Mouse (Mus musculus): ENCODE measurements around the gene Nectin3. TPM values are rescaled to one million over a fixed set of nuclear protein-coding genes. Genes with fewer than 3 reads are reported as not detected.

Gene Nectin3
- polyA plus RNA-seq, 1 experiment from 2014 or later = 28.0 TPM

GRCm38 (mm10) chr16:46496889-46497685 is 1.2 kb downstream of the Nectin3 start:
- Histone ChIP-seq H3K27me3 (ENCODE audit: low read depth, poor library complexity, severe bottlenecking) (peaks cover 9% of the 10 kb centered on the region; the same call in 1 of the 2 replicates), H3K4me1 (peaks cover 32% of the 10 kb centered on the region), H3K4me3 (peak overlapping the region; percentile 92), H3K9me3 (replicated peaks) (no peaks in the 10 kb centered on the region; the same call in 1 of the 2 replicates), H3K27ac (replicated peaks) (peak overlapping the region; percentile 98), H3K36me3 (peaks cover 1% of the 10 kb centered on the region)
- DNase-seq (ENCODE audit: low spot score) = peak; percentile 96
- WGBS = 2% methylated on average over 60 of the region's 78 CpGs

- WGBS = under 1% methylated on average over 88 of the region's 96 CpGs
- peak overlapping the region; percentile 92 for H3K4me3 ChIP-seq
- H3K36me3 ChIP-seq = peaks cover 4% of the 10 kb centered on the region
- peaks cover 32% of the 10 kb centered on the region for H3K4me1 ChIP-seq
- peaks cover 9% of the 10 kb centered on the region; the same call in 1 of the 2 replicates for H3K27me3 ChIP-seq (ENCODE audit: low read depth, poor library complexity, severe bottlenecking)
- H3K27ac ChIP-seq (replicated peaks) = peak overlapping the region; percentile 98
- H3K9me3 ChIP-seq (replicated peaks) = no peaks in the 10 kb centered on the region; the same call in 1 of the 2 replicates
- peak; percentile 80 for DNase-seq (ENCODE audit: low spot score)
Measured at GRCm38 (mm10) chr16:46496031-46496868, 2.1 kb downstream of the Nectin3 start.

- no peak for DNase-seq (ENCODE audit: low spot score)
Measured at GRCm38 (mm10) chr16:46495201-46495600, 3.1 kb downstream of the Nectin3 start.

GRCm38 (mm10) chr16:46487436-46488097 is 10.8 kb downstream of the Nectin3 start:
- Histone ChIP-seq H3K4me3 (no peak overlapping the region), H3K36me3 (peaks cover 4% of the 10 kb centered on the region), H3K27me3 (ENCODE audit: low read depth, poor library complexity, severe bottlenecking) (no peaks in the 10 kb centered on the region), H3K27ac (replicated peaks) (no peak overlapping the region), H3K4me1 (peaks cover 11% of the 10 kb centered on the region), H3K9me3 (replicated peaks) (no peaks in the 10 kb centered on the region; the same call in 1 of the 2 replicates)
- DNase-seq (ENCODE audit: low spot score) = no peak
- 63% methylated on average over 3 of the region's 3 CpGs for WGBS

More at GRCm38 (mm10) chr16:46495201-46495600, 3.1 kb downstream of the Nectin3 start:
- Histone ChIP-seq H3K27me3 (ENCODE audit: low read depth, poor library complexity, severe bottlenecking) (peaks cover 9% of the 10 kb centered on the region; the same call in 1 of the 2 replicates), H3K4me1 (peaks cover 32% of the 10 kb centered on the region), H3K36me3 (peaks cover 4% of the 10 kb centered on the region), H3K4me3 (peak overlapping the region; percentile 92), H3K9me3 (replicated peaks) (no peaks in the 10 kb centered on the region; the same call in 1 of the 2 replicates), H3K27ac (replicated peaks) (peak overlapping the region; percentile 98)
- WGBS = 38% methylated on average over 3 of the region's 3 CpGs

GRCm38 (mm10) chr16:46477336-46477735 is 21.0 kb downstream of the Nectin3 start:
- Histone ChIP-seq H3K36me3 (peaks cover 35% of the 10 kb centered on the region), H3K4me3 (no peak overlapping the region), H3K9me3 (replicated peaks) (peaks cover 13% of the 10 kb centered on the region), H3K27ac (replicated peaks) (no peak overlapping the region), H3K27me3 (ENCODE audit: low read depth, poor library complexity, severe bottlenecking) (no peaks in the 10 kb centered on the region), H3K4me1 (no peaks in the 10 kb centered on the region; the same call in 1 of the 2 replicates)
- DNase-seq (ENCODE audit: low spot score) = no peak
- 86% methylated on average over 3 of the region's 3 CpGs for WGBS

GRCm38 (mm10) chr16:46451421-46451820 is 46.9 kb downstream of the Nectin3 start:
- Histone ChIP-seq H3K4me3 (no peak overlapping the region), H3K27ac (replicated peaks) (no peak overlapping the region), H3K27me3 (ENCODE audit: low read depth, poor library complexity, severe bottlenecking) (no peaks in the 10 kb centered on the region), H3K36me3 (peaks cover 59% of the 10 kb centered on the region), H3K4me1 (no peaks in the 10 kb centered on the region), H3K9me3 (replicated peaks) (no peaks in the 10 kb centered on the region)
- WGBS = 89% methylated on average over 3 of the region's 3 CpGs
- DNase-seq (ENCODE audit: low spot score) = no peak

- Histone ChIP-seq H3K27me3 (ENCODE audit: low read depth, poor library complexity, severe bottlenecking) (no peaks in the 10 kb centered on the region), H3K4me3 (no peak overlapping the region), H3K4me1 (no peaks in the 10 kb centered on the region), H3K27ac (replicated peaks) (no peak overlapping the region), H3K9me3 (replicated peaks) (no peaks in the 10 kb centered on the region), H3K36me3 (peaks cover 37% of the 10 kb centered on the region)
- WGBS = 93% methylated on average over 6 of the region's 6 CpGs
- DNase-seq (ENCODE audit: low spot score) = no peak
Measured at GRCm38 (mm10) chr16:46449013-46449412, 49.3 kb downstream of the Nectin3 start.

- Histone ChIP-seq H3K27ac (replicated peaks) (no peak overlapping the region), H3K4me1 (peaks cover 3% of the 10 kb centered on the region; the same call in 1 of the 2 replicates), H3K36me3 (peaks cover 40% of the 10 kb centered on the region), H3K4me3 (no peak overlapping the region), H3K9me3 (replicated peaks) (no peaks in the 10 kb centered on the region), H3K27me3 (ENCODE audit: low read depth, poor library complexity, severe bottlenecking) (no peaks in the 10 kb centered on the region)
- DNase-seq (ENCODE audit: low spot score) = no peak
- 75% methylated on average over 5 of the region's 5 CpGs for WGBS
Measured at GRCm38 (mm10) chr16:46431317-46431716, 67.0 kb downstream of the Nectin3 start.

- no peak for DNase-seq (ENCODE audit: low spot score)
- H3K27me3 ChIP-seq (ENCODE audit: low read depth, poor library complexity, severe bottlenecking) = no peaks in the 10 kb centered on the region
- H3K9me3 ChIP-seq (replicated peaks) = no peaks in the 10 kb centered on the region
- H3K36me3 ChIP-seq = peaks cover 33% of the 10 kb centered on the region
- H3K4me1 ChIP-seq = peaks cover under 1% of the 10 kb centered on the region; the same call in 1 of the 2 replicates
- WGBS = 89% methylated on average over 3 of the region's 3 CpGs
- H3K27ac ChIP-seq (replicated peaks) = no peak overlapping the region
- H3K4me3 ChIP-seq = no peak overlapping the region
Measured at GRCm38 (mm10) chr16:46416177-46416576, 82.1 kb downstream of the Nectin3 start.

GRCm38 (mm10) chr16:46410739-46411057 is 87.6 kb downstream of the Nectin3 start:
- H3K27me3 ChIP-seq (ENCODE audit: low read depth, poor library complexity, severe bottlenecking) = no peaks in the 10 kb centered on the region
- H3K9me3 ChIP-seq (replicated peaks) = no peaks in the 10 kb centered on the region
- DNase-seq (ENCODE audit: low spot score) = no peak
- peaks cover 9% of the 10 kb centered on the region for H3K4me1 ChIP-seq
- WGBS = 71% methylated on average over 3 of the region's 3 CpGs
- peaks cover 20% of the 10 kb centered on the region for H3K36me3 ChIP-seq
- 0 out of 2 replicates have a peak overlapping the region, but pooled peaks have one; percentile 3 for H3K27ac ChIP-seq (replicated peaks)
- no peak overlapping the region for H3K4me3 ChIP-seq

GRCm38 (mm10) chr16:46410053-46410738 is 88.1 kb downstream of the Nectin3 start:
- no peak for DNase-seq (ENCODE audit: low spot score)
- Histone ChIP-seq H3K36me3 (peaks cover 22% of the 10 kb centered on the region), H3K4me3 (no peak overlapping the region), H3K27ac (replicated peaks) (no peak overlapping the region), H3K9me3 (replicated peaks) (no peaks in the 10 kb centered on the region), H3K27me3 (ENCODE audit: low read depth, poor library complexity, severe bottlenecking) (no peaks in the 10 kb centered on the region), H3K4me1 (peaks cover 9% of the 10 kb centered on the region)
- WGBS = 90% methylated on average over 6 of the region's 6 CpGs

GRCm38 (mm10) chr16:46407997-46408396 is 90.3 kb downstream of the Nectin3 start:
- 94% methylated on average over 15 of the region's 15 CpGs for WGBS
- Histone ChIP-seq H3K9me3 (replicated peaks) (no peaks in the 10 kb centered on the region), H3K4me1 (peaks cover 9% of the 10 kb centered on the region), H3K36me3 (peaks cover 11% of the 10 kb centered on the region), H3K27me3 (ENCODE audit: low read depth, poor library complexity, severe bottlenecking) (no peaks in the 10 kb centered on the region), H3K4me3 (no peak overlapping the region), H3K27ac (replicated peaks) (no peak overlapping the region)
- DNase-seq (ENCODE audit: low spot score) = no peak

Measured in midbrain, embryonic 10.5 days (tissue).